Mouse (Mus musculus): Measurements from ENCODE around the gene Arid2. TPM values are rescaled to one million over a fixed set of nuclear protein-coding genes. Genes with fewer than 3 reads are reported as not detected.

Arid2 gene
- polyA plus RNA-seq, 1 experiment = 9.3 TPM

DNA sequence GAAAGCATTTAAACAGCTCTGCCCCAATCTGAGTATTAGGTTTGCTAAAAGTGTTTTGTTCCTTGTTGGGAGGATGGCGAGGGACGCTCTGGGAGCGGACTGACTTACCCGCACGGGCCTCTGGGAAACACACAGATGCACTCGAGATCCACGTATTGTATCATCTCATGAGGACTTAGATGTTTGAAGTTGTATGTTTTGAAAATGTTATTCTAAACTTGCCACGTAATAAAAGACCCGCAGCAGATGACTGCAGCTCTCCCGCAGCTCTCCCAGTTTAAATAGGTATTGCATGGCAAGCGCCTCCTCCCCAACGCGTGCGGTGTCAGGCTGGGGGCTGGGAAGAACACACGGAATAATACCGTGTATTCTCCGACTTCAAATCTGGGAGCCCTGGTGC, 33.0 kb upstream of the Arid2 start:
- Histone ChIP-seq H3K36me3 (ENCODE audit: control insufficient read depth, insufficient read depth) (no peaks in the 10 kb centered on the region), H3K4me3 (no peak overlapping the region), H3K79me2 (ENCODE audit: control insufficient read depth, insufficient read depth) (no peaks in the 10 kb centered on the region), H3K4me2 (ENCODE audit: low read depth) (no peak overlapping the region), H3ac (ENCODE audit: control insufficient read depth, insufficient read length) (no peak overlapping the region), H3K27me3 (ENCODE audit: control insufficient read depth, insufficient read depth, insufficient read length) (peaks cover 5% of the 10 kb centered on the region)
- TF ChIP-seq TCF3 (IDR thresholded peaks at IDR 0.05; ENCODE audit: insufficient read length, low read depth) = no peak
- no peak for TF ChIP-seq POLR2A (IDR thresholded peaks at IDR 0.05; ENCODE audit: insufficient read length, low read depth)

DNA sequence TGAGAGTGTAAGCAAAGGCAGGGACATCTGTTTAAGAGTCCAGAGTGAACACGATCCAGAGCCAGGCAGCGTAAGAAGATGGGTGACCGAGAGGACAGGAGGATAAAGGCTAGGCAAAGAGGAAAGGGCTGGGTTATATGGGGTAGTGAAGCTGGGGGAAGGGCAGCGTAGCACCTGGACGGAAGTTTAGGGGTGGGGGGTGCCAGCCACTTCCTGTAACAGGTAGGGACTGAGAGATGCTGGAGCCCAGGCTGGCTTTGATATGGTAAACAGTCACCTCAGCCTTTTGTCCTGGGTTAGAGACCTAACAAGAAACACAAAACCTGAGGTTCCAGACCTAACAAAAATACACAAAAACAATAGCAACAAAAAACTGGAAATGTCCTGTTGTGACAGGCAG, 29.5 kb upstream of the Arid2 start:
- Histone ChIP-seq H3K4me3 (no peak overlapping the region), H3K4me2 (ENCODE audit: low read depth) (no peak overlapping the region), H3K27me3 (ENCODE audit: control insufficient read depth, insufficient read depth, insufficient read length) (peaks cover 5% of the 10 kb centered on the region), H3K79me2 (ENCODE audit: control insufficient read depth, insufficient read depth) (no peaks in the 10 kb centered on the region), H3K36me3 (ENCODE audit: control insufficient read depth, insufficient read depth) (no peaks in the 10 kb centered on the region), H3ac (ENCODE audit: control insufficient read depth, insufficient read length) (no peak overlapping the region)
- TF ChIP-seq POLR2AphosphoS2 (IDR thresholded peaks at IDR 0.05; ENCODE audit: insufficient read length, low read depth) (no peak), MAX (IDR thresholded peaks at IDR 0.05; ENCODE audit: low read depth) (no peak), MYOG (IDR thresholded peaks at IDR 0.05; ENCODE audit: control insufficient read depth in 1 of 3, insufficient read depth in 1 of 3, insufficient read length in 2 of 3, low read depth in 2 of 3) (no peak), E2F4 (IDR thresholded peaks at IDR 0.05; ENCODE audit: insufficient read depth) (no peak), TCF12 (IDR thresholded peaks at IDR 0.05; ENCODE audit: insufficient read depth, poor library complexity, severe bottlenecking) (no peak), POLR2A (IDR thresholded peaks at IDR 0.05; ENCODE audit: insufficient read length, low read depth) (no peak), USF1 (IDR thresholded peaks at IDR 0.05; ENCODE audit: low read depth) (no peak), CEBPB (IDR thresholded peaks at IDR 0.05; ENCODE audit: insufficient read depth, poor library complexity, severe bottlenecking) (no peak), TCF3 (IDR thresholded peaks at IDR 0.05; ENCODE audit: insufficient read length, low read depth) (no peak), MYOD1 (IDR thresholded peaks at IDR 0.05; ENCODE audit: control insufficient read depth in 1 of 3, insufficient read length in 2 of 3, low read depth in 2 of 3) (no peak), SRF (IDR thresholded peaks at IDR 0.05; ENCODE audit: control insufficient read depth, insufficient read length, low read depth) (no peak), REST (IDR thresholded peaks at IDR 0.05; ENCODE audit: insufficient read depth, insufficient read length) (no peak)

DNA sequence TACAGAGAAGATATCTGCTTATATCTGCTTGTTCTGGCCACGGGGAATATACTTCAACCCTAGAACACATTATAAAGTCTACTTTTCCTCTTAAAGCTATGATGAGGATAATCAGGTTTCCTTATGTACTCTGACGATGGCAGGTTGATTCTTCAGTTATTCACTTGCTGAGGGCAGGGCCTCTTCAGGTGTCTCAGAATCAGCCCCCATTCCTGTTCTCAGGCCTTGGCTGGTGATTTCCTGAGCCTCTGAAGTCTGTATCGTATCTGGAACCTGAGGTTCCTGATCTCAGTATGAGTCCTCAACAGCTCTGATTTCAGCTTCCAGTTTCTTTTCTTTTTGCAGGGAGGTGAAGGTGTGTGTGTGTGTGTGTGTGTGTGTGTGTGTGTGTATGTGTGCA, 22.7 kb upstream of the Arid2 start:
- peaks cover 27% of the 10 kb centered on the region for H3K36me3 ChIP-seq (ENCODE audit: control insufficient read depth, insufficient read depth)
- H3K4me2 ChIP-seq (ENCODE audit: low read depth) = no peak overlapping the region
- no peak for TF ChIP-seq CEBPB (IDR thresholded peaks at IDR 0.05; ENCODE audit: insufficient read depth, poor library complexity, severe bottlenecking)
- peak; percentile 8 for TF ChIP-seq POLR2AphosphoS2 (IDR thresholded peaks at IDR 0.05; ENCODE audit: insufficient read length, low read depth)
- no peak for TF ChIP-seq TCF3 (IDR thresholded peaks at IDR 0.05; ENCODE audit: insufficient read length, low read depth)
- no peak for TF ChIP-seq USF1 (IDR thresholded peaks at IDR 0.05; ENCODE audit: low read depth)
- no peak for TF ChIP-seq E2F4 (IDR thresholded peaks at IDR 0.05; ENCODE audit: insufficient read depth)
- no peak overlapping the region for H3K4me3 ChIP-seq
- H3ac ChIP-seq (ENCODE audit: control insufficient read depth, insufficient read length) = no peak overlapping the region
- H3K79me2 ChIP-seq (ENCODE audit: control insufficient read depth, insufficient read depth) = no peaks in the 10 kb centered on the region
- H3K27me3 ChIP-seq (ENCODE audit: control insufficient read depth, insufficient read depth, insufficient read length) = no peaks in the 10 kb centered on the region

DNA sequence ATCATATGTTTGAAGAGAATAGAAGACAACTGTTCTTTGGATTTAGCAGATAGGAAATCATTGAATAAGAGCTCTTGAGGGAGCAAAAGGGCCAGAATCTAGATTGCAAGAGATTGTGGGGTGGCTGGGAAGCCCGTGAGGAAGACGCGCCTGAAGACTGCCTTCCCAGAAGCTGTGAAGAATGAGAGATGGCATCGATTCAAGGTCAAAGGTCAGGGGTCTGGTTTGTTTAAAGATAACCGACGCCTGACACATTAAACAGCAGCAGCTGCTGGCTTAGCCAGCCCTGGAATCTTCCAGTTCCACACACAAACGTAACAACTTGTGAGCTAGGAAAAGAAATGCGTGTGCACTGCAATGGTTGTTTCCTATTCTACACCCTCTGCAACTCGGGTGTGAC, 19.4 kb upstream of the Arid2 start:
- Histone ChIP-seq H3K36me3 (ENCODE audit: control insufficient read depth, insufficient read depth) (peaks cover 48% of the 10 kb centered on the region), H3K79me2 (ENCODE audit: control insufficient read depth, insufficient read depth) (peaks cover 10% of the 10 kb centered on the region)

DNA sequence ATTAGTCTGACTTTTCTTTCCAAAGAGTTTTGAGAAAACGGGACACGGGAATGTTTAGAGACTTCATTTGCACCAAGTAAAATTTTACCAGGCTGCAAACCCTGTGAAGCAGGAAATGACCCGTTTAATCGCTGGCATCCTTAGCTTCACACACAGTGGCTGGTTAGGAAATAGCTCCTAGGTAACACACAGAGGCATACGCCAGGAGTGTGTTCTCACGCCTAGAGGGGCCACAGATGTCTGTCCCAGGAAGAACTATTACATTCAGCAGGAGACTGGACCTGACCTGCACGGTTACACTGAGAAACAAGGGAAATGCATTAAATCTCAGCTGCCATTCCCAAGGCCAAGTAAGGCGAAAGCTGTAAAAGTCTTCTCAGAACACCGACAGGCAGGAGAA, 18.7 kb upstream of the Arid2 start:
- Histone ChIP-seq H3K4me3 (no peak overlapping the region), H3K27me3 (ENCODE audit: control insufficient read depth, insufficient read depth, insufficient read length) (no peaks in the 10 kb centered on the region), H3K79me2 (ENCODE audit: control insufficient read depth, insufficient read depth) (peaks cover 16% of the 10 kb centered on the region), H3K36me3 (ENCODE audit: control insufficient read depth, insufficient read depth) (peaks cover 48% of the 10 kb centered on the region), H3K4me2 (ENCODE audit: low read depth) (no peak overlapping the region), H3ac (ENCODE audit: control insufficient read depth, insufficient read length) (no peak overlapping the region)
- TF ChIP-seq POLR2AphosphoS2 (IDR thresholded peaks at IDR 0.05; ENCODE audit: insufficient read length, low read depth) (peak; percentile 66), USF1 (IDR thresholded peaks at IDR 0.05; ENCODE audit: low read depth) (no peak), REST (IDR thresholded peaks at IDR 0.05; ENCODE audit: insufficient read depth, insufficient read length) (no peak), TCF3 (IDR thresholded peaks at IDR 0.05; ENCODE audit: insufficient read length, low read depth) (no peak), MAX (IDR thresholded peaks at IDR 0.05; ENCODE audit: low read depth) (no peak)

More for the DNA sequence above, 19.4 kb upstream of the Arid2 start:
- Histone ChIP-seq H3K27me3 (ENCODE audit: control insufficient read depth, insufficient read depth, insufficient read length) (no peaks in the 10 kb centered on the region), H3K4me2 (ENCODE audit: low read depth) (no peak overlapping the region), H3K4me3 (no peak overlapping the region), H3ac (ENCODE audit: control insufficient read depth, insufficient read length) (no peak overlapping the region)
- TF ChIP-seq MYOD1 (IDR thresholded peaks at IDR 0.05; ENCODE audit: control insufficient read depth in 1 of 3, insufficient read length in 2 of 3, low read depth in 2 of 3) (no peak), POLR2AphosphoS2 (IDR thresholded peaks at IDR 0.05; ENCODE audit: insufficient read length, low read depth) (peak; percentile 67)

DNA sequence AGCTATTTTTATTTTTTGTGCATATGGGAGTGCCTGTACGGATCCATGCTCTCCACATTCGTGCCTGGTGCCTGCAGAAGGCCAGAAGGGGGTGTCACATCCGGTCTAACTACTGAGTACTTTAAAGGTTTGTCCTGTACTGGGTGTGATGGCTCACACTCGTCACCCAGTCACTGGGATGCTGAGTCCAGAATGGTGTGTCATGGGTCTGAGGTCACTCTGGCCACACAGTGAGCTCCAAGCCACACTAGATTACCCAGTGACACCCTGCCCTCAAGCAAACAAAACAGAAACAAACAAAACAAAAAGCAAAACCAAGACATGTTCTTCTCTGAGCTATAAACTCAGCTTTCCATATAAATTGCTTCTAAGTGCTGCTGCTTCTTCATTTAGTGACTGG, 17.9 kb upstream of the Arid2 start:
- TF ChIP-seq SRF (IDR thresholded peaks at IDR 0.05; ENCODE audit: control insufficient read depth, insufficient read length, low read depth) (peak; percentile 9), CEBPB (IDR thresholded peaks at IDR 0.05; ENCODE audit: insufficient read depth, poor library complexity, severe bottlenecking) (no peak), MYOG (IDR thresholded peaks at IDR 0.05; ENCODE audit: control insufficient read depth in 1 of 3, insufficient read depth in 1 of 3, insufficient read length in 2 of 3, low read depth in 2 of 3) (no peak)
- peaks cover 50% of the 10 kb centered on the region for H3K36me3 ChIP-seq (ENCODE audit: control insufficient read depth, insufficient read depth)
- no peak overlapping the region for H3K4me3 ChIP-seq
- peaks cover 20% of the 10 kb centered on the region for H3K79me2 ChIP-seq (ENCODE audit: control insufficient read depth, insufficient read depth)
- no peaks in the 10 kb centered on the region for H3K27me3 ChIP-seq (ENCODE audit: control insufficient read depth, insufficient read depth, insufficient read length)
- H3K4me2 ChIP-seq (ENCODE audit: low read depth) = no peak overlapping the region
- H3ac ChIP-seq (ENCODE audit: control insufficient read depth, insufficient read length) = no peak overlapping the region

Measured in myocyte (in vitro differentiated cells).